Mouse (Mus musculus) liver, adult 2 months (tissue): Measurements from ENCODE around the gene Tmem247.

ENCODE experiments used
- CTCF ChIP-seq: fragments of 200-500 bp; IDR thresholded peaks from 2 replicates; pipeline ENCODE4 v1.5.1; 2011; ENCODE audit warnings: low read depth, low read length, control low read depth
- POLR2A ChIP-seq: fragments of 200-500 bp; IDR thresholded peaks from 2 replicates; pipeline ENCODE4 v1.6.1; 2011; ENCODE audit warnings: low read length, control low read depth; ENCODE audit not compliant: insufficient read depth; ENCODE audit errors: extremely low read depth

GRCm38 (mm10) chr17:86938683-86939082, 21.5 kb downstream of the Tmem247 start:
- TF ChIP-seq POLR2A = no peak
- no peak for TF ChIP-seq CTCF
